Mouse (Mus musculus): Measurements from ENCODE around the gene Snx29.
"Not testable (repeated sequence)": the region's sequence is repeated elsewhere in the genome, so short reads cannot be mapped to it uniquely, and the experiment has no call there.

Snx29 gene

DNA sequence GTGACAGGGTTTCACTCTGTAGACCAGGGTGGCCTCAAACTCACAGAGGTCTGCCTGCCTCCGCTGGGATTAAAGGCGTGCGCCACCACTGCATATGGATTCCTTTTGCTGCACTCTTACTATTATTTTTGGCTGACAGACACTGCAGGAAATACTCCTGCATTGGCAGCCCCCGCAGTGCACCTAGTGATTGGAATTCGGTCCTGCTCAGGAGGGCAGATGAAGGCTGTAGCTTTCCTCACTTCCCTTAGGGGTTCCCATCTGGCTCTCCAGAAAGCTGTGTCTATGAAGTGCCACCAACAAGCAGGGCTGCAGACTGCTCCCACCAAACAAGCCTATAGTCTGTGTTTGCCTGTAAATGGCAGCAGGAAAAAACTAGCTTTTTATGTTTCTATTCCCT lies 215.0 kb downstream of the Snx29 start:
- no peak for DNase-seq (ENCODE audit: low spot score)

DNA sequence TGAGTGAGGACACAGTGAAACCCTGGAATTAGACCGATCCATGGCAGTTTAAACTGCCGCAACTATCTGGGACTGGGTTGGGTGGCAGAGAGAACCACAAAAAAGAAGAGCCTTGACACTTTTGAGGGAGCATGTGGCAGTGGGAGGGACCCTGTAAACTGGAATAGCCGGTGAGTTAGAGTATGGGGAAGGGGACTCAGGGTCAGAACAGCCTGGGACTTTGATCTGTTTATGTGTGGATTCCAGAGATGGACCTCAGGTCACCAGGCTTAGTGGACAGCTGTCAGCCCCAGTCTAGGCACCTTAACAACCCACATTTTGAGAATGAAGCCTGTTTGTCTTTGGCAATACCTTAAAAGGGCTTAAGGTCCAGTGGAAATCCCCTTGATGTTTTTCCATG lies 215.5 kb downstream of the Snx29 start:
- peak; percentile 65 for DNase-seq (ENCODE audit: low spot score)

DNA sequence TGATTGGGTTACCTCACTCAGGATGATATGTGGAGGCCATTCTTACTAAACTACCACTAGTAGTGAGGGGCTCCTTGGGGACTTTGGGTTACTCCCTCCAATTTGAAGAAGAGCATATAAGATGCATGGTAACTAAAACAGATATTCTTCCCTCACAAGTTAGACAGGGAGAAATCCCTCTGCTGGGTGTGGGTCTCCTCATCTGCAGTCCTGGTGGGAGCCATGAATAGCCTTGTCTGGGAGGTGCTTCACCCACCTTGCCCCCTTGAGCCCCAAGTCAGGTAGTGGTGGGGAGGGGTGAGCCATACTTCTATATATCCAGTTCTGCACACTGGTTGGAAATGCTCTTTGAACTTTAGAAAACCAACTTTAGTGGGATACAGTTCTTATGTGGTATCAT lies 218.3 kb downstream of the Snx29 start:
- DNase-seq (ENCODE audit: low spot score): no peak

DNA sequence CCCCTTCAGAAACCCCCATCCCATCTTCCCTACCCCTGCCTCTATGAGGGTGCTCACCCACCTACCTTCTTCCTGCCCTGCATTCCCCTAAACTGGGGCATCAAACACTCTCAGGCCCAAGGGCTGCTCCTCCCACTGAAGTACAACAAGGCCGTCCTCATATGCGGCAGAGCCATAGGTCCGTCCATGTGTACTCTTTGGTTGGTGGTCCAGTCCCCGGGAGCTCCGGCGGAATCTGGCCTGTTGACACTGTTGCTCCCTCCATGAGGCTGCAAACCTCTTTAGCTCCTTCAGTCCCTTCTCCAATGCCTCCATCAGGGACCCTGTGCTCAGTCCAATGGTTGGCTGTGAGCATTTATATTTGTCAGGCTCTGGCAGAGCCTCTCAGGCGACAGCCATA lies 219.1 kb downstream of the Snx29 start:
- no peak for DNase-seq (ENCODE audit: low spot score)

DNA sequence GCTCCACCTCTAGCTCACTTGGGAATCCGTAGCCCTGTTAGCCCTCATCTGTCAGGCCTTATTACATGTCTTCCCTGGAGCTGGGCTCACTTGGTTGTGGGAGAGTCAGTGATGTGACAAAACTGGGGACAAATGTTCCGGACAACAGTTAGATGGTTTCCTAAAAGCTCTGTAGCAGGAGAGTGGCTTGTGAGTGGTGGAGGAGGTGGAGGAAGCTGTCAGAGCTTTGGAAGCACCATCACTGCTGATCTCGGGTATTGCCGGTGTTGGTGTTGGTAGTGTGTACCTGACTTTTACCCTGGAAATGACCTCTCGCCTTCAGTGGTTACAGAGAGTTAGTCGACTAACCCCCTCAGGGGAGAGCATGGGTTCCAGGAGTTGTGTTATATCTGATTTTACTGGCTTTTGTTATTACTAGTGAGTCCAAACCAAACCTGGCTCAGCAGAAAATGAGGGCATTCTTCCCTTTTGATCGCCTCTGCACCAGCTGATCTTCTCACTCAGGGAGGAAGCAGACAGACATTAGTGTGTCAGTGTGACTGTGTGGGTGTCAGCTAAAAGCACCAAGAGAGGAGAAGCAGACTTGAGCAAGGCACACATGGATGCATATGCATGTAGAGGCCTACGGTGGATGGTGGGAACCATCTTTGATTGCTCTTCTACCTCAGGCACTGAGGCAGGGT lies 227.5 kb downstream of the Snx29 start:
- no peak for DNase-seq (ENCODE audit: low spot score)

DNA sequence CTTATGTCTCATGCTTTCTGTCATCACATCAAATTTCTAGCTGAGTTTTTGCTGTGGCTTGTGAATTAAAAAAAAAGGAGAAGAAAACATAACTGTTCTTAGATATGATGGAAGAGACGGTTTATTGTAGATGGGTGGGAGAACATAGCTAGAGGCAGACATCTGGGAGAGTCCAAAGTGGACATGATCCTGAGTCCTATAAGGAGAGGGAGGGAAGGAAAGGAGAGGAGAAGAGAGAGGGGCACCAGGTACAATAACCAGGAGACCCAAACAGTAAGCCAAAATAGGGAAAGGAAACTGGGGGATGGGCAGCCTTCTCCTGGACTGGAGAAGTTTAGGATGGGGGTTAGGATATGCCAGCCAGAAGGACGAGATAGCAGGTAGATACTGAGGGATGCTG lies 239.0 kb downstream of the Snx29 start:
- no peak for DNase-seq (ENCODE audit: low spot score)

DNA sequence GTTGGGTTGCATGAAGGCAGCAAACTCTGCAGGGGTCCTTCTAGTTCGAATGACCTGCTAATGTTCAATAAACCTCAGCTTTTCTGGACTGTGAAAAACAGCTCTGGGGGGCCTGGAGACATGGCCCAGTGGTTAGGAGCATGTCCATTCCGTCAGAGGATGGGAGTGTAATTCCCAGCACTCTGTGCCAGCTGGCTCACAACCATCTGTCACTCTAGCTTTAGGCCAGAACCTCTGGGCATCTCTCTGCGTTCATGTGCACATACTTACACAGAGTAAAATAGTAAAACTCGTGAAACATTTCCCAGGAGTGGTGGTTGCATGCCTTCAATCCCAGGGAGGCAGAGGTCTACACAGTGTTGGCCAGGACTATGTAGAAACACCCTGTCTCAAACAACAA lies 241.1 kb downstream of the Snx29 start:
- no peak for DNase-seq (ENCODE audit: low spot score)

DNA sequence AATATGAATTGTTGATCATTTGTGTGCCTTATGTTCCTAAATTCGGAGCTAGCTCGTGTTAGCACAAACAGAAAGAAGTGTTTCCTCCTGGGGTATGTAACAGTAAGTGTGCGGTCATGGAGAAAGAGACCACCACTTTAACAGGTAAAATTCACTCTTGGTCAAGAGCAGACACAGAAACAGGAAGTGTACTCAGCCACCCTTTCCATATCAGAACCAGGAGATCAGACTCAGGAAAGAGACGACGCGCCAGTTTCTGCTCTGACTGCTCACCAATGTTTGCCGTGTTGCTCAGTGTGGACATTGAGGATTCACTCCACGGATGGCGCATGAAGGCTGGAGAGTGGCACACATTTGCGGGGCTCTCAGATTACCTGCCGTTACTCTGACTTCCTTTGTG lies 242.4 kb downstream of the Snx29 start:
- DNase-seq (ENCODE audit: low spot score): no peak

DNA sequence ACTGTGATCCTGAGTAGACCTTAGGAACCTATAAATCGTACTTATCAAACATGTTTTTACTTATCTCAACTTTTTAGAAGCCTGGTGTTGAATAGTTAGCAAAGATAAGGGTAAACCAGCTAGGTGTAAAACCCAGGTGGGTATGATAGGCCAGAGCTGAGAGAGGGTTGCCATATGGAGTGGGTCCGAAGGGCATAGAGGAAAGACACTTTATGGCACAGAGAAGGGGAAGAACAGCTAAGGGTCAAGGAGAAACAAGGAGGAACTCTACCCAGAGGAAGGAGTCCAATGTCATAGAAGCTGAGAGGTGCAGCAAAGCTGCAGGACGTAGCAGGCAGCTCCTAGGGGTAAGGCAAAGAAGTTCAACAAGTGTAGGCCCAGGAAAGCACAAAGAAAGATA lies 244.9 kb downstream of the Snx29 start:
- no peak for DNase-seq (ENCODE audit: low spot score)

DNA sequence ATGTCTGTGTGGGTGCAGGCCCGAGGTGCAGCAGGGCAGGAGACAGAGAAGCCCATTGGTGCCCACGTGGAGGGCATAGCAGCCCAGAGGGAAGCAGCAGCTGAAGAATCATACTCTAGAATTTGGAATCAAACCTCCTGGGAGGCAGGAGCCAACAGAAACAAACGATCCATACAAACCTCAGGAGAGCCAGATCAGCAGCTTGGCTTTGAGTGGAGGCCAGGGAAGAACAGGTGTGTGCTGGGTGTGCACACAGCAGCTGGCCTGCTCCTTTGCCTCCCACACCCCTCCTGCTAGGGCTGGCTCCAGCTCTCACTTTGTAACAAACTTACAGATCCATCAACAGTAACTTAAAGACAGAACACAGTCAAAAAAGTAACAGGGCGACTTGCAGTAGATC lies 245.4 kb downstream of the Snx29 start:
- DNase-seq (ENCODE audit: low spot score): no peak

DNA sequence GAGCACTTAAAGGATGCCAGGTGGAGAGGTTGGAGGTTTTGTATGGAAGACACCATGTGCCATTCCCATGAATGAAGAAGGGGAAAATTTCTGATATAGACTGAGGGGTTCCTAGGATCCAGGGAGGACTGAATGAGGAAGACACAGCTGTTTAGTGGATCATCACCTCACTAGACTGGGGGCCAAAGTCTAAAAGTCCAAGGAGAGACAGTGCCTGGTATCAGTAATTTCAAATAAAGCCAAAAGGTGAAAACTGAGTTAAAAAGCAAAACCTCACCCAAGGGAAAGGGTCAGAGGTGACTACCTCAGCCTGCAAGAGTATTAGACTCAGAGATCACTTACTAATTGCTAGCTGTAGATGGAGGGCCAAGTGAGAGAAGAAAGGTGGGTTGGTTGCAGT lies 245.9 kb downstream of the Snx29 start:
- DNase-seq (ENCODE audit: low spot score): no peak

DNA sequence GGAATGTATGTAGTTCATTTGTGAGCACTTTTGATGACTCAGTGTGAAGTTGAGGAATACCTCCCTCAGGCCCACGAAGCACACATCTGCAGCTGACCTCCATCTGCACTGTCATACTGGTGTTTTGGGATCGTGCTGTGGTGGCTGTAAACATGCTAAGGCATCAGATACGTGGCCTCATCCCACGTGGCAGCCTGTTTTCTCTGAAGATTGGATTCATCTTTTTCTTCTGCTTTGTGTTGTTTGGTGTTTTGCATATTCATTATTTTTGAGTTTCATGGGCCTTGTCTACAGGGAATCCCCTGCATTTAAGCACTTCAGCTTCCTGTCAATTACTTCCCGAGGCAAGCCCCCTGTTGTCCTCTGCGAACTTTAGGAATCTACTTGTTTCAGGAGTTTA lies 246.4 kb downstream of the Snx29 start:
- no peak for DNase-seq (ENCODE audit: low spot score)

DNA sequence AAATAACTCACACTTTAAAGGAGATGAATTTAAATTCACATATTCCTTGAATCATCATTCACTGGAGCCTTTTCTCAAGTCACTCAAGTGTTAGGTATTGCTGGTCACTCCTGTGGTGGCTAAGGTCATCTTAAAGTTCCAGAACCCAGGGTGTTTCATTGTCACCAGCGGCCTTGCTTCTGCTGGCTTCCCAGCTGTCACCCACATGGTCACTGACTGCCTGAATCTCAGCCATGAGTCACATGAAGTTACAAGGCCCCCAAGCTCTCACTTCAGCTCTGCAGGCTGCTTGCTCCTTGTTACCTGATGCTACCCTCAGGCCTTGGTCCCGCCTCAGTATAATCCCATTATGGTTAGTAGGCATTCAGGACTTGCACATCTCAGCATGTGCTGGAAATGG lies 247.4 kb downstream of the Snx29 start:
- DNase-seq (ENCODE audit: low spot score): no peak

DNA sequence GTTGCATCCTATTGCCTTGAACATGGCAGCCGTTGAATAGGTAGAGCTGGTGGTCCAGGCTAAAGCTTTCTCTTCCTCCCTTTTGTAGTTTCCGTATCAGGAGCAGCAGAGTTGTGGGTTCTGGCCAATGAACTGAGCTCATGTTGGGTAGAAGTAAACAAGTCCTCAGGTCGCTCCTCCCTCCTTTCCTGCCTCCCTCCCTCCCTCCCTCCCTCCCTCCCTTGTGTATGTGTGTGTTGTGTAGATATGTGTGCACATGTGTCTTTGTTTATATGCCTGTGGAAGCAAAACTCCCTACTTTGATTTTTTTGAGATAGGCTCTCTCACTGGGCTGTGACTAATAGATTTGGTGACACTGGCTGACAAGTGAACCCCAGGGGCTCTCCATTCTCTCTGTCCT lies 251.8 kb downstream of the Snx29 start:
- no peak for DNase-seq (ENCODE audit: low spot score)

DNA sequence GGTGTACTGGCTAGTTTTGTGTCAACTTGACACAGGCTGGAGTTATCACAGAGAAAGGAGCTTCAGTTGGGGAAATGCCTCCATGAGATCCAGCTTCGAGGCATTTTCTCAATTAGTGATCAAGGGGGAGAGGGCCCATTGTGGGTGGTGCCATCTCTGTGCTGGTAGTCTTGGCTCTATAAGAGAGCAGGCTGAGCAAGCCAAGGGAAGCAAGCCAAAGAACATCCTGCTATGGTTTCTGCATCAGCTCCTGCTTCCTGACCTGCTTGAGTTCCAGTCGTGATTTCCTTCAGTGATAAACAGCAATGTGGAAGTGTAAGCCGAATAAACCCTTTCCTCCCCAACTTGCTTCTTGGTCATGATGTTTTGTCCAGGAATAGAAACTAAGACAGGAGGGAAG lies 253.0 kb downstream of the Snx29 start:
- DNase-seq (ENCODE audit: low spot score): not testable (repeated sequence)

DNA sequence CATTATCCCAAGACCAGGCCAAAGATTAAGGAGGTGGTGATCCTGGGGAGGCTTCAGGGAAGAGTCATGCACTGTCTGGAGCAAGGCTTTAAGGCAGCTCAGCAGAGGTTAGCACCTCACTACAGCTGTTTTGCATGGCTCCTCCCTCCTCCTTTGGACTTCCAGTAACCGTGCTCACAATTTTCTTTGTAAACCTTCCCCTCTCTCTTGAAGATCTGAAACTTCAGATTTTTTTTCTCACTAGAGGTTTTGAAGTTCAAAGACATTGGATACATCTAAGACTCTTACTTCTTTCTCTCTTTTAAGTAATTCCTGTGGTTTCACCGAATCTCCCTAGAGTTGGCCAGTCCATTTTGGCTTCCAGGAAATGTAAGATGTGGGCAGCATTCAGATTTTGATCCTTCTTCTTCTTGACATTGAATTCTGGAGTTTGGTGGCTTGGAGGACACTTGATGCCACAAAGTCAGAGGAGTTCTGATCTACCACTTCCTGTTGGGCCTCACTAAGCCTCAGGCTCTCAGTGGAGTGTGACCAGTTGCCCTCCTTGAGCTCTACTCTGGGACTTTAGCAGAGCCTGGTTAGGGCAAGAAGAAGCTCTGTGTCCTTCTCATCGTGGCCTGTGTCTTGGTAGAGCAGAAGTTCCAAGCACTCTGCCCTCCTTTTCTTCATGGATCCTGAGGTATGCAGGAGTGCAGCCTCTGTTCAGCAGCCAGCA lies 255.0 kb downstream of the Snx29 start:
- DNase-seq (ENCODE audit: low spot score): no peak

DNA sequence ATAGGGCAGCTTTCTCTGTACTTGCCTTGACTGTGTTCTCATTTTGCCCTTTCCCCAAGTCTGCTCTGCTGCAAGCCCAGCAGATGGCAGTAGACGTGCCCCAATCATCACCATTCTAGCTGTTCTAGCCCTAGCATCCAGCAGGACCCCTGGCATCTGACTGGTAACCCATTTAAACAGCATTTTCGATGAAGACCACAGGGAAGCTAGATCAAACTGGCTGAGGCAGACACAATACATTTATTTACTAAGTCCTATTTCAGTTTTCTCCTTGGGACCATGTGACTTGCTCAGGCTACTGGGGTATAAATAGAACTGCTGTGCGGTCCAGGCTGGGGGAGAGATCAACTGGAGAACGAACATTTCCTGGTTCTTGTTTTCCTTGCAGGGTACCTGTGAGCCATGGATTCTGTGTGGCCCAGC lies 257.0 kb downstream of the Snx29 start:
- DNase-seq (ENCODE audit: low spot score): peak; percentile 72

DNA sequence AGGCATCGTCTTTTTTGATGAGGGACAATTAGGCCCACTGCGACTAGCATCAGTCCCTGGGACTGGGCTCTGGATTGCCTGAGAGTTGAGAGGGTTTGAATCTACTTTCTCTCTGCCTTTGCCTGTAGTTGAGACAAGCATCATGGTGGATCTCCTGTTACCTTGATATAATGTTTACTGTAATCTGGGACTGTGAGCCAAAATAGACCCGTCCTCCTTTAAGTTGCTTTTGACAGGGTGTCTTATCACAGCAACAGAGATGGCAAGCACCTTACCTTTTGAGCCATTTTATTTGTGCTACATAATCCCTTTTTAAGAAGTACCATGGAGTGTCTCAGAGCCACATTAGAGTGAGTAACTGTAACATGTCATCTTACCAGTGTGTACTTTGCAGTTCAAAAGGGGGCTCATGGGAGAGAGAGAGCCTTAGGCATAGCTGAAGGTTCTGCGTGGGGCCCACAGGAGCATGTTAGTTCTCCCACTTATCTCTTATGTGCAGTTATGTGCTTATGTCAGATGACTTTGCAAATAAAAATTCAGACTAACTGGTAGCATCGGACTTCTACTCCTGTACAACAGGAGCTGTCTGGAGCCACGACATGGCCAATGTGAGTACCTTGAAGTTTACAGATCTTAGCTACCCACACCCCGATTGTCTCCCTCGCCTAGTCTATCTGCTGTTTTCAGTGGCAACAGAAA lies 261.4 kb downstream of the Snx29 start:
- DNase-seq (ENCODE audit: low spot score): no peak

DNA sequence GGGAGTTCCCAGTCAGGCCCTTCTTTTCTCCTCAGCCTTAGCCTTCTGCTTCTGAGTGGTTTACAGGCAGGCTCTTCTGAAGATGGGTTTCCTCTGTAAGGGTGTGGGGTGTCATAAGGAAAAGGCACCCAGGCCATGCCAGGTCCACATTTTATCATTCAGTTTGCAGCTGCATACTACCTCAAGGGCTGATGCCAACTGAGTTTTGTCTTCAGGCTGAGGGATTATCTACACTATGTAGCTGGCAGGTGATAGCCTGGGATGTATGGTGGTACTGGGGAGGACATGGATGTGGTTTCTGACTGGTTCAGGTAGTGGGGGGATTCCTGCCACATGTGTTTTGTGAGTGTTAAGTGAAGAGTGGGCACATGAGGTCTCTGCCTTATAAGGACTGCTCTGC lies 266.0 kb downstream of the Snx29 start:
- DNase-seq (ENCODE audit: low spot score): no peak

DNA sequence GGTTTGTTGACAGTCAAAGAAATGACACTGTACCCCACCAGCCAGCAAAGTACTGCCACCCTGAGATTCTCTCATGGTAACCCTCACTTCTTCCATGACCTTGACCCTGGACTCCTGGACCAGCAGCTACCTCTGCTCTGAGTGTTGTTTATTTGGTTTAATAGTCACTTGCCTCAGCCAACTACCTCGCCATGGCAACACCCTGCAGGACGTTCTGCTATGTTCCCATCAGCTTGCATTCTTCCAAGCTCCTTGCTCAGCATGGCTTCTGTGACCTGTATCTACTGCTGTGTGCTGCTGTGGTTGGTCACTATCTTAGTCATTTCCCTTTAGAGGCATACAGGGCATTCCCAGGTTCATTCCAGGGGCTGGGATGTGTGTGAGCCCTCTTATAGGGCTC lies 266.6 kb downstream of the Snx29 start:
- no peak for DNase-seq (ENCODE audit: low spot score)

DNA sequence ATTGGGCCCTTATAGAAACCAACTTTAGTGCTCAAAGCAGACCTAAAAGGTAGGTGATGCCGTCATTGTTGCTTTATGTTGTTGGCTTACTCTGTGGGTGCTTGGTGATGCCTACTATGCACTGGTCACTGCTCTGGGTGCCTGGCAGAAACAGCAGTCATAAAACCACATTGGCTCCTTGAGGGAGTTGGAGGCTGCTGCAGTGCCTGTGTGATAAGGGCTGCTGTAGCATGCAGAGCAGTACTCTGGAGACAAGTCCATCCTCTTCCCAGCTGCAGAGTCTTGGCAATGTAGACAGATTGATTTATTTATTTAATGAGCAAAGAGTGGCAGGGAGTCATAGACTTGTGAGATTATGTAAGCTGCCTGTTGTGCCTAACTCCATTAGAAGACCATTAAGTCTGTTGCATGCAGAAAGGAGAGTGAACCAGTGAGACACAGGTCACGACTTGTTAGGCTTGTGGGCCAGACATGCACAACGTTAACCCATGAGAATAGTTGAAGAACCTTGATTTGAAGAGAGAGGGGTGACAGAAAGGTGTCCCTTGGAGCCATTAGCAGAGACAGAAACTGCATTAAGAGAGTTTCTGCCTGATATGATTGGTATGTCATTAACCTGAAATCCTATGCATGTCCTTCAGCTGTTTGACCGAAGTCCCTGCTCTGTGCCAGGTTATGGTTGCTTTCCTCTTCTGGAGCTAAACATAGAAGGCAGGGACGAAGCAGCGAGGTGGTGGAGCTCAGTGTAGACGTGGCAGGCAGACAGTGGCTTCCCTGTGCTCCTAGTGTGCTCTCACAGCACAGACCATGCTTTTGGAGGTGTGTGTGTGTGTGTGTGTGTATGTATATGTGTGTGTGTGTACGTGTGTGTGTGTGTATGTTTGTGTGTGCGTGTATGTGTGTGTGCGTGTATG lies 267.3 kb downstream of the Snx29 start:
- DNase-seq (ENCODE audit: low spot score): no peak

DNA sequence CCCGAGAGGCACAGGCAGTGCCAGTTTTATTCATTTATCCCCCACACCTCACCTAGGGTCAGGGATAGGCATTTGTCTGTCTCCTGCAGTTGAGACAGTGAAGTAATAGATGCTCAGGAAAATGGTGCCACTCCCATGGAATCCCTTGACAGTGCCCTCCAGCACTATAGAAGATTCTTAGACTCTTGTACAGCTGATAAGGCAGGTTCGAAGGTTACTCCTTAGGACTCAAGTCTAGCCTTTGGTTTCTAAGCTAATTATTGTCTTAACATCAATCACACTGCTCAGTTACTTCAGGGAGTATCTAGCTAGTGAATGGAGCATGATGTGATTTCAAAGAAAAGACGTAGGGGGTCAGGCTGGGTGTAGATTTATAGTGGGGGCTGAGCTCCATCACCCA lies 273.9 kb downstream of the Snx29 start:
- DNase-seq (ENCODE audit: low spot score): no peak
